Mouse (Mus musculus): ENCODE results near the gene Olfr661. TPM values are rescaled to one million over a fixed set of nuclear protein-coding genes. Genes with fewer than 3 reads are reported as not detected.
A peak's percentile ranks its signal among the peaks of the same experiment; 100 is the strongest.

The Olfr661 gene
- total RNA-seq (2021) = not detected
- long read RNA-seq, experiment 1 = 0 reads
- long read RNA-seq, experiment 2 = 0 reads

GRCm38 (mm10) chr7:104686201-104686600, at the start of gene Olfr661:
Gene Olfr661 (plus strand): TSS chr7:104686501.
- no peak for DNase-seq (ENCODE audit: low spot score in 2 of 2)

GRCm38 (mm10) chr7:104646841-104647482, 39.3 kb upstream of the Olfr661 start, which contains the start of gene Olfr658:
Gene Olfr658 (minus strand): TSS chr7:104647305.
- peak in 1 of 2 experiments; percentile 10 for DNase-seq (ENCODE audit: low spot score in 2 of 2)

GRCm38 (mm10) chr7:104666453-104666852, 19.8 kb upstream of the Olfr661 start, which contains the start of gene Olfr659:
Gene Olfr659 (plus strand): TSS chr7:104666753.
- no peak for DNase-seq (ENCODE audit: low spot score in 2 of 2)

Other genes starting within 250 kb of the Olfr661 start
- 1 to 10 TPM; 4.9 to 6.5 TPM for gene Trim30a, start 221.3 kb upstream of the Olfr661 start, total RNA-seq (2021)
- gene Trim30d, start 178.7 kb upstream of the Olfr661 start, total RNA-seq (2021) = 1 to 10 TPM; 7.8 to 9.7 TPM
- gene Olfr651, start 136.4 kb upstream of the Olfr661 start, total RNA-seq (2021) = not detected
- gene Olfr652, start 125.6 kb upstream of the Olfr661 start, total RNA-seq (2021) = not detected
- gene Olfr653, start 109.2 kb upstream of the Olfr661 start, total RNA-seq (2021) = not detected
- gene Olfr654, start 99.5 kb upstream of the Olfr661 start, total RNA-seq (2021) = not detected
- not detected for gene Olfr655, start 84.7 kb upstream of the Olfr661 start, total RNA-seq (2021)
- gene Olfr656, start 72.5 kb upstream of the Olfr661 start, total RNA-seq (2021) = not detected
- gene Olfr657, start 61.7 kb upstream of the Olfr661 start, total RNA-seq (2021) = not detected
- not detected for gene Olfr658, start 39.2 kb upstream of the Olfr661 start, total RNA-seq (2021)
- gene Olfr659, start 19.7 kb upstream of the Olfr661 start, total RNA-seq (2021) = not detected
- not detected for gene Usp17le, start 91.0 kb downstream of the Olfr661 start, total RNA-seq (2021)
- under 1 TPM in 1 of 2 experiments, not detected in 1; 0.28 TPM for gene Usp17lb, start 156.1 kb downstream of the Olfr661 start, total RNA-seq (2021)
- not detected for gene Usp17la, start 170.5 kb downstream of the Olfr661 start, total RNA-seq (2021)
- not detected for gene Olfr665, start 191.5 kb downstream of the Olfr661 start, total RNA-seq (2021)
- not detected for gene Olfr666, start 209.5 kb downstream of the Olfr661 start, total RNA-seq (2021)
- gene Olfr667, start 235.0 kb downstream of the Olfr661 start, total RNA-seq (2021) = not detected
- gene Olfr668, start 241.6 kb downstream of the Olfr661 start, total RNA-seq (2021) = not detected
- gene Olfr669, start 247.7 kb downstream of the Olfr661 start, total RNA-seq (2021) = not detected

Measured in adrenal gland, postnatal 4 days (tissue).